Mouse (Mus musculus) adrenal gland, adult 2 months (tissue): ENCODE data around the gene Cdk20. TPM values are rescaled to one million over a fixed set of nuclear protein-coding genes. Genes with fewer than 3 reads are reported as not detected.

Experiments
- polyA plus RNA-seq: library from polyadenylated mRNA; depleted of rRNA; stranded (reverse); fragments of >200 nt; gene quantifications from 2 replicates; pipeline ENCODE4 v1.2.3, GENCODE M21; 2012; rRNA removed
- total RNA-seq, 2 experiments: library from RNA; stranded (reverse); gene quantifications; 2 replicates each; pipeline ENCODE4 v1.2.3; 2021

Gene Cdk20
- total and polyA plus RNA-seq, 3 experiments: 2.8 to 19.8 (median 4.7) TPM

Other genes starting within 250 kb of the Cdk20 start
- 10 to 100 TPM in 1 of 2 experiments, 1 to 10 TPM in 1; 8.9 to 10.4 TPM for gene Cdc14b, start 157.0 kb upstream of the Cdk20 start, total RNA-seq
- 2.9 and 4.1 TPM in 2 replicates for gene Cdc14b, start 157.0 kb upstream of the Cdk20 start, polyA plus RNA-seq
- 10 to 100 TPM; 49.7 to 55.9 TPM for gene Aaed1, start 119.6 kb upstream of the Cdk20 start, total RNA-seq
- 6.0 and 6.2 TPM in 2 replicates for gene Aaed1, start 119.6 kb upstream of the Cdk20 start, polyA plus RNA-seq
- gene Ctsl, start 61.4 kb upstream of the Cdk20 start, total RNA-seq: 100 to 1,000 TPM; 215 to 516 TPM
- 61.3 and 81.3 TPM in 2 replicates for gene Ctsl, start 61.4 kb upstream of the Cdk20 start, polyA plus RNA-seq
- gene Fam240b, start 65.5 kb downstream of the Cdk20 start, total RNA-seq: not detected
- not detected in 2 replicates for gene Fam240b, start 65.5 kb downstream of the Cdk20 start, polyA plus RNA-seq